Mouse (Mus musculus) midbrain, embryonic 14.5 days (tissue): ENCODE data around the gene Olfr746. TPM values are rescaled to one million over a fixed set of nuclear protein-coding genes. Genes with fewer than 3 reads are reported as not detected.

Experiments used
- ATAC-seq: fragments of 200-750 bp; cut with Nextera tagmentation; 2 replicates; pipeline ENCODE4 v1.8.0; 2017; ENCODE audit warnings: moderate number of reproducible peaks, moderate library complexity; ENCODE audit not compliant: low FRiP score, low TSS enrichment
- DNase-seq: peaks from one replicate; pipeline ENCODE4 v3.0.0-alpha.2; 2015
- H3K27ac ChIP-seq: fragments of 300-500 bp; sonication (generic); replicated peaks from 2 replicates; pipeline ENCODE4 v1.5.1; 2014; ENCODE audit warnings: mild to moderate bottlenecking, low read depth, low read length, moderate library complexity
- H3K27me3 ChIP-seq: fragments of 300-500 bp; sonication (generic); 2 replicates; pipeline ENCODE4 v1.6.1; 2014; ENCODE audit warnings: low read length, control low read depth, mixed read lengths; ENCODE audit not compliant: control insufficient read depth, insufficient read depth
- H3K36me3 ChIP-seq: fragments of 300-500 bp; sonication (generic); 2 replicates; pipeline ENCODE4 v1.6.1; 2014; ENCODE audit warnings: low read length, control low read depth; ENCODE audit not compliant: control insufficient read depth, insufficient read depth
- H3K4me1 ChIP-seq: fragments of 300-500 bp; sonication (generic); 2 replicates; pipeline ENCODE4 v1.6.1; 2014; ENCODE audit warnings: mild to moderate bottlenecking, antibody characterized with exemption, low read length, control low read depth; ENCODE audit not compliant: control insufficient read depth, insufficient read depth
- H3K4me2 ChIP-seq: fragments of 300-500 bp; sonication (generic); 2 replicates; pipeline ENCODE4 v1.6.1; 2014; ENCODE audit warnings: mild to moderate bottlenecking, low read length, moderate library complexity
- H3K4me3 ChIP-seq: fragments of 300-500 bp; sonication (generic); replicated peaks from 2 replicates; pipeline ENCODE4 v1.5.1; 2014; ENCODE audit warnings: low read depth, low read length
- H3K9ac ChIP-seq: fragments of 300-500 bp; sonication (generic); replicated peaks from 2 replicates; pipeline ENCODE4 v1.6.1; 2014; ENCODE audit warnings: mild to moderate bottlenecking, low read length, moderate library complexity
- H3K9me3 ChIP-seq: fragments of 300-500 bp; sonication (generic); 2 replicates; pipeline ENCODE4 v1.6.1; 2016; ENCODE audit warnings: low read length, control low read depth, mixed read lengths; ENCODE audit not compliant: control insufficient read depth
- WGBS: fragments of 180-500 bp; shearing (Covaris S2); extraction: QIAGEN DNeasy Blood & Tissue Kit; methylation state at CpG from one replicate; pipeline ENCODE4 v1.1.7; 2014; 5-methylcytosine and 5-hydroxymethylcytosine counted together
- polyA plus RNA-seq: library from polyadenylated mRNA; unstranded; fragments of >200 nt; fragmentation: Nextera tagmentation; extraction: Ambion mirVana; gene quantifications from 2 replicates; pipeline ENCODE4 v1.2.1, GENCODE M21; 2014

The Olfr746 gene
- polyA plus RNA-seq, result not detected in 2 replicates

DNA sequence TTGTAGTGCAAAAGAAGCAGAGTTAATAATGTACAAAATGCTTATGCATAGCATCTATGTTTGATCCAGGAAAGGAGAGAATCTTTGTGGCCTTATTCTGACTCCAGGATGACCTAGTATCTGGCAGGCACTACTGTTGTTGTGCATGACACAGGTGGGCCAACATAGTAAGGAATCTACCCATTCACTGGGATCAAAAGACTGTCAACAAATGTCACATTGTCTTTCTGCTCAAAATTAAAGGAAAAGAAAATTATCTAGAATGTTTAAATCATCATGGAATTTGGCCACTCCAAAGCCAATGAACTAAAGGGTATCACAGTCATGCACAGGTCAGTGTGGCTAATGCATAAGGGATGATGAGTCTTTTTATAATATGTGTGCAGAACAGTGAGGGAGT is at the start of gene Olfr746:
Gene Olfr746 (plus strand): TSS at position 301 of the 400 bp plus-strand sequence.
- H3K27ac ChIP-seq, result no peak within 1 kb of the TSS
- no peaks in the 10 kb centered on the region; the same call in 1 of the 2 replicates for H3K9me3 ChIP-seq
- no peaks in the 10 kb centered on the region for H3K27me3 ChIP-seq
- no peak within 1 kb of the TSS for H3K9ac ChIP-seq
- no peak within 1 kb of the TSS for H3K4me2 ChIP-seq
- no peak within 1 kb of the TSS for H3K4me3 ChIP-seq
- H3K36me3 ChIP-seq, result no peaks in the 10 kb centered on the region
- no peaks in the 10 kb centered on the region for H3K4me1 ChIP-seq
- DNase-seq (no peak), ATAC-seq (no peak)

DNA sequence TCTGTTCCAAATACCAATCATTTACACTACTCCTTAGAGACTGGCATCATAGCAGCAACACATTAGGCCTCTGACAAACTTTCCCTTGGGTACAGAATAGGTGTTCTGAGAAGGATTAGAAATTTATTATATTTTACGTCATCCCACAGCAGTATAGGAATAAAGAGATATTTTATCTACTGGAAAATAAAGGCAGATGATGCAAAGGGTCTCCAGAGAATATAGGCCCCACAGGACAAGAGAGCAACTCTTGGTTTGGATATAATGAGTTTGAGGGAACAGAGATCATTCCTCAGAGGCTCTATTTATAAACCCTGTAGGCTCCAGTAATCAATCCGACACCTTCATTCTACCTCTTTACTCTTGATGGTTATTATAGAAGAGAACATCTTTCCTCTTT is 32.3 kb upstream of the Olfr746 start, which contains the start of gene Olfr744:
Gene Olfr744 (plus strand): TSS at position 301 of the 400 bp plus-strand sequence.
- no peak within 1 kb of the TSS for H3K4me2 ChIP-seq
- H3K27ac ChIP-seq, result no peak within 1 kb of the TSS
- no peak within 1 kb of the TSS for H3K4me3 ChIP-seq
- no peak within 1 kb of the TSS for H3K9ac ChIP-seq
- H3K27me3 ChIP-seq, result no peaks in the 10 kb centered on the region
- no peaks in the 10 kb centered on the region for H3K36me3 ChIP-seq
- WGBS, result 91% methylated on average over 2 of the region's 2 CpGs
- no peak for DNase-seq
- H3K4me1 ChIP-seq, result no peaks in the 10 kb centered on the region
- H3K9me3 ChIP-seq, result 0 out of 2 replicates have a peak, but pooled peaks cover 3% of the 10 kb centered on the region
- ATAC-seq, result no peak

DNA sequence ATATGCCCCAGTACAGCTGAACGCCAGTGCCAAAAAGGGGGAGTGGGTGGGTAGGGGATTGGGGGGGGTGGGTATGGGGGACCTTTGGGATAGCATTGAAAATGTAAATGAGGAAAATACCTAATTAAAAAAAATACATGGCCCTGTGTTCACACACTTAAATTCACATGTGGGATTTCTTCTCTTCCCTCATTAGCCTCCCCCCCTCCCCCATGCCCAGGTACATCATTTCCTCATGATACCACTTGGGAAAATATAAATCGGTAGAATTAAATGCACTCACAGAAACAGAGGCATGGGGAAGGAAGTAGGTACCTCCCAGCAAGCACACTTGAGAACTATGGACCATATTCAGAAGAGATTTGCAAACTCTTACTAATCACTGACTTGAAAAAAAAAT is 7.8 kb upstream of the Olfr746 start, which contains the start of gene Olfr745:
Gene Olfr745 (plus strand): TSS at position 301 of the 400 bp plus-strand sequence.
- H3K36me3 ChIP-seq, result no peaks in the 10 kb centered on the region
- H3K4me2 ChIP-seq, result no peak within 1 kb of the TSS
- H3K4me3 ChIP-seq, result no peak within 1 kb of the TSS
- ATAC-seq (no peak), DNase-seq (no peak)
- no peak within 1 kb of the TSS for H3K9ac ChIP-seq
- no peaks in the 10 kb centered on the region for H3K4me1 ChIP-seq
- no peaks in the 10 kb centered on the region for H3K27me3 ChIP-seq
- H3K9me3 ChIP-seq, result peaks cover 3% of the 10 kb centered on the region; the same call in 1 of the 2 replicates
- H3K27ac ChIP-seq, result no peak within 1 kb of the TSS
- 85% methylated on average over 2 of the region's 2 CpGs for WGBS

DNA sequence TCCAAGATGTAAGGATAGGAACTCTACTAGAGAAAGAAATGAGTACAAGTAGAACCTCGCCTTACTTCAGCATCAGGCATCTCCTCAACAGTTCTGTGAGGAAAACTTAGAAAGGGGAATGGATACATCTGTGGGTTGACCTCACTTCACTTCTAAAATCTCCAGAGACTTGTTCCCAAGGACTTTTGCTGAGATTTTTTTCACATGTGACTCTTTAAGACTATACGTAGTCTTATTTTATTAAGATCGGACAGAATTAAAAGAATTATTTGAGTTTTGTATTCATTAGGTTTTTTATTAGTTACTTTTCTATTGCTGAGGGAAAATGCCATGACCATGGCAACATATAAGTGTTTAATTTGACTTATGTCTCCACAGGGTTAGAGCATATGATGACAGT is 46.2 kb downstream of the Olfr746 start, which contains the start of gene Olfr747:
Gene Olfr747 (minus strand): TSS at position 101 of the 400 bp plus-strand sequence.
- Histone ChIP-seq H3K4me3 (no peak within 1 kb of the TSS), H3K27ac (no peak within 1 kb of the TSS), H3K9ac (no peak within 1 kb of the TSS), H3K4me1 (no peaks in the 10 kb centered on the region), H3K9me3 (no peaks in the 10 kb centered on the region), H3K27me3 (no peaks in the 10 kb centered on the region), H3K36me3 (no peaks in the 10 kb centered on the region), H3K4me2 (no peak within 1 kb of the TSS)
- ATAC-seq, result no peak
- no peak for DNase-seq
- 92% methylated on average over 3 of the region's 3 CpGs for WGBS

Other genes with a start within 250 kb of the Olfr746 start
- gene Olfr738, start 239.5 kb upstream of the Olfr746 start, polyA plus RNA-seq, result not detected in 2 replicates
- gene Olfr739, start 228.5 kb upstream of the Olfr746 start, polyA plus RNA-seq, result not detected in 2 replicates
- not detected in 2 replicates for gene Olfr740, start 201.5 kb upstream of the Olfr746 start, polyA plus RNA-seq
- gene Olfr741, start 174.3 kb upstream of the Olfr746 start, polyA plus RNA-seq, result not detected in 2 replicates
- not detected in 2 replicates for gene Olfr742, start 143.5 kb upstream of the Olfr746 start, polyA plus RNA-seq
- gene Olfr743, start 125.2 kb upstream of the Olfr746 start, polyA plus RNA-seq, result not detected in 2 replicates
- not detected in 2 replicates for gene Olfr744, start 32.2 kb upstream of the Olfr746 start, polyA plus RNA-seq
- gene Olfr745, start 7.7 kb upstream of the Olfr746 start, polyA plus RNA-seq, result not detected in 2 replicates
- gene Olfr747, start 46.1 kb downstream of the Olfr746 start, polyA plus RNA-seq, result not detected in 2 replicates
- not detected in 2 replicates for gene Olfr748, start 60.3 kb downstream of the Olfr746 start, polyA plus RNA-seq
- not detected in 2 replicates for gene Olfr749, start 98.0 kb downstream of the Olfr746 start, polyA plus RNA-seq
- 133 and 138 TPM in 2 replicates for gene Ttc5, start 138.4 kb downstream of the Olfr746 start, polyA plus RNA-seq
- gene Ccnb1ip1, start 160.6 kb downstream of the Olfr746 start, polyA plus RNA-seq, result 0.15 TPM in 1 of 2 replicates, not detected in the other
- gene Parp2, start 160.8 kb downstream of the Olfr746 start, polyA plus RNA-seq, result 47.9 and 51.2 TPM in 2 replicates
- 2.0 and 3.4 TPM in 2 replicates for gene Tep1, start 223.5 kb downstream of the Olfr746 start, polyA plus RNA-seq